Mouse (Mus musculus) megakaryocyte, adult 5-6 weeks (primary cell): ENCODE data around the gene Fam102b. TPM values are rescaled to one million over a fixed set of nuclear protein-coding genes. Genes with fewer than 3 reads are reported as not detected.

Experiments
- ATAC-seq: 2 replicates; pipeline ENCODE4 v1.8.0; 2016; ENCODE audit warnings: mild to moderate bottlenecking, inconsistent platforms; ENCODE audit not compliant: poor library complexity, severe bottlenecking
- total RNA-seq, 2 experiments: library from RNA; stranded (forward) in 1 of 2; stranded (reverse) in 1 of 2; fragments of 153-499, 151-499 nt in 1 of 2; fragments of 221-1000, 200-1000 nt in 1 of 2; gene quantifications; 2 replicates each; pipeline versions ENCODE4 v1.2.3 to v1.2.4; 2015 to 2017

The Fam102b gene
- total RNA-seq, 2 experiments from 2014 or later = 33.5 to 42.0 TPM

DNA sequence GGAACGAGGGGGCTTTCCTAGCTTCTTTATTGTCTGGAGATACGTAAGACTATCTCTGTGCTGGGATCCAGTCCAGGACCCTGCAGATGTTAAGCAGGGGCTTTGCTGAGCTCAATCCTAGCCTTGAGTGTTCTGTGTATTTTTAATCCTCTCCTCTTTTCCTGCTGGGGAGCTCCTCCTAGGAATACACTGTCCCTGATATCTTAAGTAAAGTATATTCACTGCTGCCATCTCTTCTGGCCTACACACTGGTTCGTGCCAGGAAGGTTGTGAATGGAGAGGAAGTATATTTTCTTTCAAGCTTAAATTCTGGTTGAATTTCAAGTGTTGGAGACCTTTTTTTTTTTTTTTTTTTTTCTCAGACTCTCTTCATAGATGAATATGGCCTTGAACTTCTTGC is 64.1 kb downstream of the Fam102b start:
- no peak for ATAC-seq

DNA sequence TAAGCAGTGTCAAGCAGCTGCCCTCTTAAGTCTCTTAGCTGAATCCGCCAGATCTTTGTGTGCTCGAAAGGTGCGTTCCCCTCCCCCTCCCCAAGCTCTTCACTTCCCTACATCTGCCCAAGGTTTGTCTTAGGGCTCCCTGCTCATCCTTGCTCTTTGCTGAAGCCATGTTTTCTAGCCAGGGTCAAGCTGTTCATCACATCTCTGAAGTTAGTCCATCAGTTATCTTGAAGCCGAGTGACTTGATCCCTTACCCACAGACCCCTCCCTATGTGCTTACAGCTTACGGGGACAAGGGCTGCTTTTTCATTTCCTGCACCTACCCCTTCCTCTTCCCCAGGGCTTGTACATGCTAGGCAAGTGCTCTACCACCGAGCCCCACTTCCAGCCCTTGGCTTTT is 65.8 kb downstream of the Fam102b start:
- no peak for ATAC-seq

DNA sequence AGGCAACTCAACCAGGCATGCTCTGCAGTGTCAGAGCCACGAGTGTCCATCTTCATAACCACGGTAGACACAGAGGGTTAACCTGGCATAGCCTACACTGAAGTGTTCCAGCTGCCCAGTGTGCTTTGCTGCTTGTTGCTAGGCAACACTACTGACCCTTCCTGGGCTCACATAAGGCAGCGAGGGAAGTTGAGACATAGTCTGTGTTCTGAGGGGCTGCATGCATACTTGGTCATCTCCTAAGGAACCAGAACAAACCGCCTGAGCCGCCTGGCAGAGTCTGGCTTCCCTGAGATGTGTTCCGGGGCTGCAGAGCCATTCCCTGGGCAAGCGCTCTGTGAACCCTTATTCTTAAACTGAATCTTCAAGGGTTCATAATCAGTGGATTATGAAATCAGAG is 66.2 kb downstream of the Fam102b start:
- ATAC-seq = no peak

DNA sequence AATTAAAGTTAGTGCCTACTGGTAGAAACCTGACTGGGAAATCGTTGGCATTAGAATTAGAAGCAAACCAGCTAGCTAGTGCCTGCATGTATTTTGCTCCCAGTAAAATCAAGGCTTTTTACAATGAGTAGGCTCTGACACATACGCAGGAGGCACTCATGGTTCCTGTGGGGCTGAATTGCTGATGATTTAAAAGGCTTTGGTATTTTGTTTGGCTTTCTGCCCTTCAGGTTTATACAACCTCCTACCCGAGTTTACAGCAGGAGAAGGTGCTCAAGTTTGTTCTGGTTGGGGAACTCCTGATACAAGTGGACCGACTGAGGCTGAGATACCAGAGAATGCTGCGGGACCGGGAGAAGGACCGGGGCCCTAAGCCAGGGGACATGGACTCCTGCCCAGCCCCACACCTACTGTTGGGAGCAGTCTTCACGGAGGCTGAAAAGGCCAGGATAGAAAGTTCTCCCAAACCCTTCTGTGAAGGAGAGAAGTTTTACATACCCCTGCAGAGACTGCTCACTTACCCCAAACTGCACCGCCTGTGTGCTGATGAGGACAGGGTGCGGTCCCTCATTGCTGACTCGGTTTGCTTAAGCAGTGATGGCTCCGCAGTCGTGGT is 67.6 kb downstream of the Fam102b start:
- no peak for ATAC-seq

DNA sequence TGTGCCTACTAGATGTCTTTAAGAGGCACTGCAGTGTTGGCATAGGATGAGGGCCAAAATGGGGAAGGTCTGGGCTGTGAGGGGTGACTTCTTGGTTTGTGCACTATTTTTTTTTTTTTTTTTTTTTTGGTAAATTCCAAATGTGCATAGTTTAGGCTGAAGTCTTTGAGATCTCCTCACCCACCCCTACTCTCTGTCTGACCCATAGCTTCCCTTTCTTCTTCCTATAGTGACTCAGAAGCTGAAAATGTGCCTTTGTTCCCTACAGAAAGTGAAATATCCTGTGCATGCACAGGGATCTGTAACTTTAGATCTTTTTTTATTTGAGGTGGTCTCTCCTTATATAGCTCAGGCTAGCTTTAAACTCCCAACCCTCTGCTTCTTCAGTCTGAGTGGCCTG is 69.4 kb downstream of the Fam102b start:
- ATAC-seq = no peak

DNA sequence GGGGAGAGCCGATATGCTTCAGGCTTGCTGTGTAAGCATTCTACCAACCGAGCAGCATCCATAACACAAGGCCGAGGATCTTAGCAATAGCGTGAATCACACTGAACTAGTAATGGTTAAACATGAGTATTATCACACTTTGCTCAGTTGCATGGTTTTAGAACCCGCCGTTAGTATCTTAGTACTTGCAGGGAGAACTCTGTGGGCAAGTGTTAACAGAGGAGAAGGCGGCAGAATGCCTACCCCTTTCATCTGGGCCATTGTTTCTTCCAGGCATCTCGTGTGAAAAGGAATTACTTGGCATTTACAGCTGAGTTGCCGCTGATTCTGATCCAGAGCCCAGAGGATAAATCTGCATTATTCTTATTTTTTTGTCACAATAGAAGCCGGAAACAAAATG is 86.4 kb downstream of the Fam102b start:
- no peak for ATAC-seq

DNA sequence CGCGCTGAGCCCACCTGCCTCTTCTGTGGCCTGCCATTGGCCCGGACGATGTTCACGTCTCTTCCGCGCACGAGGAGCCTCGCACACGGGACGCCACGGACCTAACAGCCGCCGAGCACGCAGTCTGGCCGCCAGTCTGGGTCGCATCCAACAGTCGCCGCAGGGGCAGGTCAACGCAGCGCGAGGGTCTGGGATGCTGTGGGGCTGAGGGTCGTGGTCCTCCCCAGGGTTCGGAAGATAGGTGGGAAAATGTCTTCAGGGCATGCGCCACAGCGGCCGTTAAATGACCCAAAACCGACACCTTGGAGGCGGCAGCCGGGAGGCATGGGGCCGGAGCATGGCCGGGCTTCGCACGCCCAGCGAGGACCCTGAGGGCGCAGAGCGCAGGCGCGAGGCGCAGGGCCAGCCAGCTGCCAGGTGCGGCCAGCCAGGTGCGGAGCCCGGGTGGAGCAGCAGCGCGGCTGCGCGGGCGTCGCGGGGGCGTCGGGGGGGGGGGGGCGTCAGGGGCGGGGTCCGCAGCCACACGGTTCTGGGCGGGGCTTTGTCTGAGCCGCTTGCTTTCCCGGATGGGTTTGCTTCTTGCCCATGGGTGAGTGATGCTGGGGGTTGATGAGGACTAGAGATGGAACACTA is 87.3 kb downstream of the Fam102b start, which contains the start of gene Gm9857:
Gm9857 (minus strand) TSS at position 445 of the 633 bp plus-strand sequence.
- no peak for ATAC-seq

DNA sequence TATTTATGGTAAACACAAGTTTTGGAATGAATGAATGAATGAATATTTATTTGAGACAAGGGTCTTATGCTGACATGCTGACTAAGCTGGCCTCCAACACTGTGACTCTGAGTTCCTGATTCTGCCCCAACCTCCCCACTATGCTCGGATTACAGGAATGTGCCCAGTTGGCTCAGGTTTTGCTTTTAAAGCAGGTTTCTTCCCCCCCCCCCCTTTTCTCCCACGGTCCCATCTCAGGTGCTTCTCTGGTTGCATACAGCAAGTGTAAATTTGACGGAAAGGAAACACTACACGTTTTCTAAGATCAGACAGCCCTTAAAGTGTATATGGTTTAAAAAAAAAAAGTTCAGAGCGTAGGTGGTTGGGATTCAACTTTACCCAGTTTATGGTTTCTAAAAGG is 87.8 kb downstream of the Fam102b start, which contains the start of gene Henmt1:
Henmt1 (plus strand) TSS at position 301 of the 400 bp plus-strand sequence.
- no peak for ATAC-seq

DNA sequence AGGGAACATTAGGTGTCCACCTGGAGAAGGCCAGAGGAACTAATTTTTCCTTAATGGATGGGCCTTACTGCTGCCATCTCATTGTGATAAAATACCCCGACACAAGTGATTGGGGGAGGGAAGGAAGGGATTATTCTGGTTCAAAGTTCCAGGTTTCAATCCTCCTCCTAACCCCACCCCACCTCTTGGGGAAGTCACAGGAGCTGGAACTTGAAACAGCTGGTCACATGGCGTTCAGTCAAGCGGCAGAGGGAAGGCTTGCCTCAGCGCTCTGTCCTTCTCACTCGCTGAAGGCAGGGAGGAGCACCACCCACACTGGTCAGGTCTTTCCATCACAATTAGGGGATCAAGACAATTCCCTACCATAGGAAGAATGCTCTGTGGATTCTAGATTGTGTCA is 88.7 kb downstream of the Fam102b start:
- ATAC-seq = no peak

DNA sequence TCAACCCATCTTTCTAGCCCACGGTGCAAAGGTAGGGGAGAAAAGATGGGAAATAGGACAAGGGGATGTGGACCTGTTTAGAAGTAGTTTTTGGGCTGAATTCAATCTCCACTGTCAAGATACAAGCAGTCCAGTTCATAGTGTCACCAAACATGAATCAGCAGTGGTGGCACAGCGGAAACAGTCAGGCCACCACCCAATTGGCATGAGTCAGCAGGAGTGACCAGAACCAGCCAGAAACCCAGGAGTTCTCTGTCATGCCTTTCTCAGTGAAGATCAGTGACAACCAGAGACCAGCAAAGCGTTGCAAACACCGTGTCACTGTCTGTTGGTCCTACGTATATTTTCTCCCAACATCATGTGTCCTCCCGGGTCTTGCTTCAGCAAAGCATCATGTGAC is 93.8 kb downstream of the Fam102b start:
- ATAC-seq = no peak

DNA sequence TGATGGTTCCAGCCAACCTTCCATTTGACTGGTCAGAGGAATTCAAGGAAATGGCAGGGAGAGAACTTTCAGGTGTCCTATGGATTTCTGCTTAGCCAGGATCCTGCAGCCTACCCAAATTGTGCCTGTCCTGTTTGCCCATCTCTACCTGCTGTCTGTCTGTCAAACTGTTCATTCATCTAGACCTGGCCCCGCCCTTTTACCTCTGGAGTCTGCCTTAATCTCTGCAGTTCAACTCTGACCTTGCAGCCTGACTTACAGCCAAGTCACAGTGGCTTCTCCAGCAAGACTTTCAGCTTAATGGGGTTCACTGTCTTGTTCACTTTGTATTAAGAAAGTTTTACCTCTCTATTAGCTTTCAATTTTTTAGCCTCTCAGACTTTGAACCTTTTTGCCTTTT is 101.1 kb downstream of the Fam102b start:
- no peak for ATAC-seq

DNA sequence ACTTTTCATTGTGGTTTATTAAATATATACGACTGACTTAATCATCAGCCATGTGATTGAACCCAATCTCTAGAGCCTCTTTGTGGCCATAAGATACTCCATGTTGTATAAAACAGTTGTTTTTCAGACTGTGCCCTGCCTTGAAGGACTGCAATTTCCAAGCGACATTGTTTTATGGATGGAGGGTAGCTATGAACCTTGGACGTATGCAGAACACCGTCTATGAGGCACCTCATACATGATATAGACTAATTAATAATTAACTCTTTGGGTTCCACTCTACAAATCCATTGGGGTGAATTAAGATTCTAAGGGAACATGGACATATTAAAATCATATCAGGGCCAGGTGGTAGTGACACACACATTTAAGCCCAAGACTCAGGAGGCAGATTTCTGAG is 101.7 kb downstream of the Fam102b start:
- ATAC-seq = no peak

DNA sequence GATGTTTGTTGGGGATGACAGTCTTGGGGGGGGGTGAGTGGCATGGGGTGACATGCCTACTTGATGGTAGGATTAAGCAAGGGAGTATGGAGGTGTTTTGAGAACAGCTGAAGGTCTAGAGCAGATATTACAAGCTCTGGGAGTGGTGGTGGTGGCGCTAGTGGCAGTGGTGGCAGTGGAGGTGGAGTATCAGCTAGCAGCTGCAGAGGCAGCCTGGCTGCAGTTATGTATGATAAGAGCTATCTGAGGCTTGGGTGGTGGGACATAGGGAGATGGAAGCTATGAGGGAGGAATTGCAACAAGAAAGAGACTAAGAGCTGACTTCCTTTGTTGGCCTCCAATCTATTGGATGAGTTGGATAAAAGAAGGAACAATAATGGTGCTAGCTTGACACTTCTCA is 105.6 kb downstream of the Fam102b start:
- no peak for ATAC-seq

Other genes with a start within 250 kb of the Fam102b start
- 58.2 and 59.6 TPM in 2 replicates for gene Stxbp3, start 187.1 kb downstream of the Fam102b start, total RNA-seq (2015)
- 50.4 and 51.9 TPM in 2 replicates for gene Stxbp3, start 187.1 kb downstream of the Fam102b start, total RNA-seq (2017)
- gene Fndc7, start 137.6 kb downstream of the Fam102b start, total RNA-seq (2015) = 0.07 TPM in 1 of 2 replicates, not detected in the other
- gene Fndc7, start 137.6 kb downstream of the Fam102b start, total RNA-seq (2017) = 0.12 and 0.44 TPM in 2 replicates
- gene Prpf38b, start 115.9 kb downstream of the Fam102b start, total RNA-seq (2015) = 108 and 110 TPM in 2 replicates
- gene Prpf38b, start 115.9 kb downstream of the Fam102b start, total RNA-seq (2017) = 197 and 206 TPM in 2 replicates
- 0.11 TPM in 1 of 2 replicates, not detected in the other for gene Henmt1, start 87.7 kb downstream of the Fam102b start, total RNA-seq (2015)
- gene Henmt1, start 87.7 kb downstream of the Fam102b start, total RNA-seq (2017) = 0.45 TPM in 1 of 2 replicates, not detected in the other
- not detected in 2 replicates for gene Gm9857, start 87.2 kb downstream of the Fam102b start, total RNA-seq (2015)
- gene Gm9857, start 87.2 kb downstream of the Fam102b start, total RNA-seq (2017) = not detected in 2 replicates
- not detected in 2 replicates for gene Slc25a54, start 52.9 kb upstream of the Fam102b start, total RNA-seq (2015)
- gene Slc25a54, start 52.9 kb upstream of the Fam102b start, total RNA-seq (2017) = not detected in 2 replicates
- gene Slc25a24, start 95.5 kb upstream of the Fam102b start, total RNA-seq (2015) = 79.2 and 86.8 TPM in 2 replicates
- gene Slc25a24, start 95.5 kb upstream of the Fam102b start, total RNA-seq (2017) = 87.0 and 90.7 TPM in 2 replicates